Mouse (Mus musculus) hindbrain, postnatal 0 days (tissue): Measurements from ENCODE around the gene Bdkrb2. TPM values are rescaled to one million over a fixed set of nuclear protein-coding genes. Genes with fewer than 3 reads are reported as not detected.
A peak's percentile ranks its signal among the peaks of the same experiment; 100 is the strongest.

Experiments
- ATAC-seq: fragments of 200-750 bp; cut with Nextera tagmentation; 2 replicates; pipeline ENCODE4 v1.8.0; 2017; ENCODE audit warnings: mild to moderate bottlenecking, moderate TSS enrichment, moderate library complexity
- DNase-seq: peaks from one replicate; pipeline ENCODE4 v3.0.0-alpha.2; 2015; ENCODE audit warnings: low spot score
- H3K27ac ChIP-seq: fragments of 300-500 bp; sonication (generic); 2 replicates; pipeline ENCODE4 v1.5.1; 2014; ENCODE audit warnings: mild to moderate bottlenecking
- H3K27me3 ChIP-seq: fragments of 300-500 bp; sonication (generic); 2 replicates; pipeline ENCODE4 v1.6.1; 2014; ENCODE audit warnings: low read length, mixed read lengths; ENCODE audit not compliant: insufficient read depth
- H3K36me3 ChIP-seq: fragments of 300-500 bp; sonication (generic); 2 replicates; pipeline ENCODE4 v1.6.1; 2014; ENCODE audit warnings: low read length, mixed read lengths; ENCODE audit not compliant: insufficient read depth
- H3K4me1 ChIP-seq: fragments of 300-500 bp; sonication (generic); 2 replicates; pipeline ENCODE4 v1.6.1; 2014; ENCODE audit warnings: antibody characterized with exemption, low read length, mixed read lengths; ENCODE audit not compliant: insufficient read depth
- H3K4me2 ChIP-seq: fragments of 300-500 bp; sonication (generic); 2 replicates; pipeline ENCODE4 v1.6.1; 2014; ENCODE audit warnings: low read depth, mild to moderate bottlenecking, low read length, moderate library complexity, mixed read lengths
- H3K4me3 ChIP-seq: fragments of 300-500 bp; sonication (generic); 2 replicates; pipeline ENCODE4 v1.5.1; 2014; ENCODE audit warnings: low read length
- H3K9ac ChIP-seq: fragments of 300-500 bp; sonication (generic); replicated peaks from 2 replicates; pipeline ENCODE4 v1.6.1; 2014; ENCODE audit warnings: mild to moderate bottlenecking, low read length, moderate library complexity, mixed read lengths
- H3K9me3 ChIP-seq: fragments of 300-500 bp; sonication (generic); 2 replicates; pipeline ENCODE4 v1.6.1; 2016; ENCODE audit warnings: low read length, mixed read lengths
- CTCF ChIP-seq: IDR thresholded peaks from 2 replicates; pipeline ENCODE4 v1.5.1; 2016; ENCODE audit warnings: antibody characterized with exemption, control low read depth, low read depth
- WGBS: fragments of 180-500 bp; shearing (Covaris S2); extraction: QIAGEN DNeasy Blood & Tissue Kit; methylation state at CpG from one replicate; pipeline ENCODE4 v1.1.7; 2014; 5-methylcytosine and 5-hydroxymethylcytosine counted together
- polyA plus RNA-seq: library from polyadenylated mRNA; unstranded; fragments of >200 nt; fragmentation: Nextera tagmentation; extraction: Ambion mirVana; gene quantifications from 2 replicates; pipeline ENCODE4 v1.2.1, GENCODE M21; 2015
- total RNA-seq: library from RNA; depleted of rRNA; stranded (reverse); fragments of >200 nt; gene quantifications from 2 replicates; pipeline ENCODE4 v1.2.3, GENCODE M21; 2014

Gene Bdkrb2
- total and polyA plus RNA-seq, 2 experiments from 2014 or later: 0.90 to 2.6 TPM

DNA sequence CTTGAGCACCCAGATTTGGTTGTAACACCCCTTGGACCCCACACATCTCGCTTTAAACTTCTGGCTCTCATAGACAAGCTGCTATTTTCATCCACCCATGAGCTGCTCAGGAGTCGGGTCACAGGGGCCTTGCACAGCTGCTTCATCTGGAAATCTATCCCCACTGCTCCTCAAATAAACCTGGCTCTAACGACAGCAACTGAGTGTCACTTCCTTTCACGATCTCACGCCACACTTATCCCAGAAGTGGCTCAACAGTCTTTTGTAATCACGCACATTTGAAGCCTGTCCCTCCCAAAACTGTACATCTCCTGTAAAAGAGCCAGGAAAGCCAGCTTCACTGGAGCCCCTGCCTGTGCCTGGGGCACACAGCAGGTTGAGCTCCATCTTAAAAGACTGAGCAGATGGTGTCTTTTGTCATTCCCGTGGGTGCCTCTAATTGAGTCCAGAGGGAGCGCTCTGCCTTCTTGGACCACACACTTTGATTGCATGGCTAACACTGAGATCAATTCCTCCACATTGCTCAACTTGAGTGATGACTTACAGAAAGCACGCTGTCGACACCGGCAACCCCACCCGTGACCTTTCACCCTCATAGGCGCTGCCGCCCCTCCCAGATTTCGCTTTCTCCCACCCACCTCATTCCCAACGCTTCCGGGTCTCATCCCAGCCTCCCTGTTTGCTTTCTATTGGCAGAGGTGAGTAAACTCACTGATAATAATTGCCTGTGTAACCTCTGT lies 17.2 kb upstream of the Bdkrb2 start:
- Histone ChIP-seq H3K4me1 (no peaks in the 10 kb centered on the region), H3K9ac (no peak overlapping the region), H3K9me3 (no peaks in the 10 kb centered on the region), H3K27ac (no peak overlapping the region), H3K36me3 (no peaks in the 10 kb centered on the region), H3K4me2 (no peak overlapping the region), H3K4me3 (no peak overlapping the region), H3K27me3 (no peaks in the 10 kb centered on the region)
- DNase-seq (no peak), ATAC-seq (no peak)
- no peak; the same call in 1 of the 2 replicates for TF ChIP-seq CTCF
- 31% methylated on average over 17 of the region's 17 CpGs for WGBS

DNA sequence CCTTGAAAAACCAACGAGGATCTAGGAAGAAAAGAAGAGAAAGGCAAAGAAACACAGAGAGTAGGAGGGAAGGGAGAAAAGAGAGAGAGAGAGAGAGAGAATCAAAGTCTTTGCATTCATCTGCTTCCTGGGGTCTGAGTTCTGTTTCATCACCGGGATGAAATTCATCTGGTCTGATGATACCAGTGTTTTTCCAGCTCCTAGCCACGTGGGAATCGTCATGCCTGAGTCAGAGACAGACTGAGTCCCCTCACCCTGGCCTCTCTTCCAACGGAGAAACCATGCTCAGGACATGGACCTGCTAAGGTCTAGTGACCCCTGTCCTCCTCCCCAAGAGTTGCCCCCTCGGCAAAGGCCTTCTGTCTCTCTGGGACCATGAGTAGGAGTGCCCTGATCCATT lies 16.5 kb upstream of the Bdkrb2 start:
- Histone ChIP-seq H3K27me3 (no peaks in the 10 kb centered on the region), H3K9me3 (no peaks in the 10 kb centered on the region), H3K4me3 (no peak overlapping the region), H3K27ac (no peak overlapping the region), H3K36me3 (no peaks in the 10 kb centered on the region), H3K9ac (no peak overlapping the region), H3K4me1 (no peaks in the 10 kb centered on the region), H3K4me2 (no peak overlapping the region)
- DNase-seq (no peak), ATAC-seq (no peak)
- no peak for TF ChIP-seq CTCF
- 65% methylated on average over 6 of the region's 6 CpGs for WGBS

DNA sequence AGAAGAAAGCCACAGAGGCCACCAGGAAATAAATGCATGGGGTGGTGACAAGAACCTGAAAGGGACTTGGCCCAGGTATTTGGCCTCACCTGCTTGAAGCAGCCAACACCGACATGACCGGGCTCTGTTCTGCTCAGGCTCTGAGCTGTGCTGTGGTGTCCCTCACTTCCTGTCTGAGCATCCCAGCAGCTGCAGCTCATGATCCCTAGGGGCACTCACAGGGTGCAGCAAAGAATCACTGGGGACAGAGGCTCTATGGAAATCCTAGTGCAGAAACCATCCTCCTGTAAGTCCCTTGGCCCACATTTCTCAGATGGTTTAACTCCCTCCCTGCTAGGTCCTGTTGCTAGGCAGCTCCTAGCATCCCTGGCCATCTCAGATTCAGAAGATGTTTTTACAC lies 15.9 kb upstream of the Bdkrb2 start:
- ATAC-seq (no peak), DNase-seq (no peak)
- H3K36me3 ChIP-seq: no peaks in the 10 kb centered on the region
- no peak overlapping the region for H3K4me3 ChIP-seq
- 79% methylated on average over 2 of the region's 2 CpGs for WGBS
- H3K27me3 ChIP-seq: no peaks in the 10 kb centered on the region
- no peak overlapping the region for H3K27ac ChIP-seq
- H3K9me3 ChIP-seq: no peaks in the 10 kb centered on the region
- H3K9ac ChIP-seq: no peak overlapping the region
- 0 out of 2 replicates have a peak, but pooled peaks have one; percentile 4 for TF ChIP-seq CTCF
- H3K4me1 ChIP-seq: no peaks in the 10 kb centered on the region
- H3K4me2 ChIP-seq: no peak overlapping the region

DNA sequence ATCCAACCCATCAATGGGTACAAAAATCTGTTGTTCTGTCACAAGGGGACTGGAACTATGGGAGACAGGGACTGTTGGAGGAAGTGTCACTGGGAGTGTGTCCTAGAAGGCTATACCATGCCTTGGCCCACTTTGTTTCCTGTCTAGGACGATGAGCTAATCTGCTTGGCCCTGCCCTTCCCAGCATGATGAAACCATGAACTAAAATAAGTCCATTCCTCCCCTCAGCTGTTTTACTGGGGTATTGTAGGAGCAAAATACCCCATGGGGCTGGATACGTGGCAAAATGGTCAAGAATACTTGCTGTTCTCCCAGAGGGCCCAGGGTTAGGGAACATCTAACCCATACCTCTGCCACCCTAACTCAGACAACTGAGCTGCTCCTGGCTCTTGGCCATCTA lies 15.0 kb upstream of the Bdkrb2 start:
- TF ChIP-seq CTCF: no peak
- no peaks in the 10 kb centered on the region for H3K9me3 ChIP-seq
- no peak for DNase-seq
- no peaks in the 10 kb centered on the region for H3K27me3 ChIP-seq
- no peak overlapping the region for H3K27ac ChIP-seq
- 56% methylated on average over 2 of the region's 2 CpGs for WGBS
- no peaks in the 10 kb centered on the region for H3K36me3 ChIP-seq
- H3K9ac ChIP-seq: no peak overlapping the region
- no peak overlapping the region for H3K4me2 ChIP-seq
- H3K4me3 ChIP-seq: no peak overlapping the region
- ATAC-seq: no peak
- H3K4me1 ChIP-seq: no peaks in the 10 kb centered on the region

DNA sequence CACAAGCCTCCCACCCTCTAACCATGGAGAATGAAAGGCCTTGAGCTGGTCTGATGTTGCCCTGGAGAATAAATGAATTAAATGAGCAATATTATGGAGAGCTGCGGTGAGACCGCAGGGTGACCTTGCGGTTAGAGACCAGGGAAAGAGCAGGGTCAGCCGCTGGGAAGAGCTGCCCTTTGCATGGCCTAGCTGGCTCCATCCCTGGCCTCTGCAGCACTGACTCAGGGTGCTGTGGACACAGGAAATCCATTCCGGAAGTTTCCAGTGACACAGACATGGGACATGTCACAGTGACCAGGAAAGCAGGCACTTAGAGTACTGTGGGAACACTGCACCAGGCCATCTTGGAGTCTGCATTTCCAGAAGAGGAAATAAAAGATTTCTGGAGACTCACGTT lies 14.1 kb upstream of the Bdkrb2 start:
- no peak overlapping the region for H3K4me3 ChIP-seq
- H3K36me3 ChIP-seq: no peaks in the 10 kb centered on the region
- no peaks in the 10 kb centered on the region for H3K9me3 ChIP-seq
- 81% methylated on average over 6 of the region's 6 CpGs for WGBS
- no peak overlapping the region for H3K4me2 ChIP-seq
- DNase-seq: no peak
- no peak for ATAC-seq
- no peak overlapping the region for H3K27ac ChIP-seq
- no peaks in the 10 kb centered on the region for H3K27me3 ChIP-seq
- no peak for TF ChIP-seq CTCF
- no peak overlapping the region for H3K9ac ChIP-seq
- H3K4me1 ChIP-seq: no peaks in the 10 kb centered on the region

DNA sequence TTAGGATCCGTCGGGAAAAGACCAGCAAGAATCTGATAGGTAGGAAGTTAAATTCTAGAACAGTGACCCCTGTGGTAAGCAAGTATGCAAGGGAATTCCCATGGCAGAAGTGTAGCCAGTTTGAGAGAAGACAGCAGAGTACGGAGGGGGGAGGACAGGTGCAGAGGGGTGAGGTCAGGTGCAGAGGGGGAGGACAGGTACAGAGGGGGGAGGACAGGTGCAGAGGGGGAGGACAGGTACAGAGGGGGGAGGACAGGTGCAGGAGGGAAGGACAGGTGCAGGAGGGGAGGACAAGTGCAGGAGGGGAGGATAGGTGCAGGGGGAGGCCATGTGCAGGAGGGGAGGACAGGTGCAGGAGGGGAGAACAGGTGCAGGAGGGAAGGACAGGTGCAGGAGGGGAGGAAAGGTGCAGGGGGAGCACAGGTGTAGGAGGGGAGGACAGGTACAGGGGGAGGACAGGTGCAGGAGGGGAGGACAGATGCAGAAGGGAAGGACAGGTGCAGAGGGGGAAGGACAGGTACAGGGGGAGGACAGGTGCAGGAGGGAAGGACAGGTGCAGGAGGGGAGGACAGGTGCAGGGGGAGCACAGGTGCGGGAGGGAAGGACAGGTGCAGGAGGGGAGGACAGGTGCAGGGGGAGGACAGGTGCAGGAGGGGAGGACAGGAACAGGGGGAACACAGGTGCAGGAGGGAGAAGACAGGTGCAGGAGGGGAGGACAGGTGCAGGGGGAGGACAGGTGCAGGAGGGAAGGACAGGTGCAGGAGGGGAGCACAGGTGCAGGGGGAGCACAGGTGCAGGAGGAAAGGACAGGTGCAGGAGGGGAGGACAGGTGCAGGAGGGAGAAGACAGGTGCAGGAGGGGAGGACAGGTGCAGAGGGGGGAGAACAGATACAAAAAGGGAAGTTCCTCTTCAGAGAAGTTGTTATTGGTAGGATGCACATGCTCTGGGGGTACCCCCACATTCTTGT lies 12.9 kb upstream of the Bdkrb2 start:
- no peak overlapping the region for H3K4me3 ChIP-seq
- H3K27ac ChIP-seq: no peak overlapping the region
- no peaks in the 10 kb centered on the region for H3K9me3 ChIP-seq
- H3K4me2 ChIP-seq: no peak overlapping the region
- no peak for TF ChIP-seq CTCF
- no peak for ATAC-seq
- DNase-seq: no peak
- no peaks in the 10 kb centered on the region for H3K4me1 ChIP-seq
- no peaks in the 10 kb centered on the region for H3K36me3 ChIP-seq
- 0 out of 2 replicates have a peak overlapping the region, but pooled peaks have one; percentile 9 for H3K9ac ChIP-seq
- no peaks in the 10 kb centered on the region for H3K27me3 ChIP-seq
- WGBS: 76% methylated on average over 4 of the region's 4 CpGs
